Mouse (Mus musculus) brown adipose tissue, adult 24 weeks (tissue): Measurements from ENCODE around the gene Pde3b. TPM values are rescaled to one million over a fixed set of nuclear protein-coding genes. Genes with fewer than 3 reads are reported as not detected.
"Not testable (repeated sequence)": the region's sequence is repeated elsewhere in the genome, so short reads cannot be mapped to it uniquely, and the experiment has no call there.

Source experiments
- H3K27ac ChIP-seq: fragments of 200-500 bp; replicated peaks from 2 replicates; pipeline ENCODE4 v1.5.1; 2012; ENCODE audit warnings: low read depth, mild to moderate bottlenecking, low read length
- H3K4me1 ChIP-seq: fragments of 200-500 bp; 2 replicates; pipeline ENCODE4 v1.6.1; 2012; ENCODE audit warnings: low read length, mixed read lengths; ENCODE audit not compliant: control insufficient read depth, insufficient read depth, insufficient read length
- H3K4me3 ChIP-seq: fragments of 200-500 bp; 2 replicates; pipeline ENCODE4 v1.5.1; 2012; ENCODE audit warnings: low read depth, mild to moderate bottlenecking, low read length, moderate library complexity; ENCODE audit not compliant: insufficient read depth
- polyA plus RNA-seq: library from polyadenylated mRNA; stranded (reverse); fragments of >200 nt; gene quantifications from 2 replicates; pipeline ENCODE4 v1.2.4, GENCODE M21; 2012; ENCODE audit not compliant: missing spikeins, insufficient read depth, insufficient read length

The Pde3b gene
- polyA plus RNA-seq, 1 experiment = 120 TPM

DNA sequence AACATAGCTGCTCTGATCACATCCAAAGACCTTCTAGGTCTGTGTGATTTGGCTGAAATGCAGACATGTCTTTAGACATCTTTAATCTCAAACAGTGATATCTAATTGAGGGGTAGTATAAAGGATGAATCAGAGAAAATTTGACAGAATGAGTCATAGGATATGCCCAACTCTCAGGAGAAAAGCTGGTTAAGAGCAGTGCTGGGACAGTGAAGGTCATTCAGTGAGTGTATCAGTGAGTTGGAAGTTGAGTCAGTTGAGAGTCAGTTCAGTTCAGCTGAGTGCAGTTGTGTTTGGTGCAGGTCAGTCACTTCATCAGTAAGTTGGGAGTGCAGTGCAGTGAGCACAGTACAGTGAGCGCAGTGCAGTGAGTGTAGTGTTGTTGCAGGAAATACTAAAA lies 105.0 kb downstream of the Pde3b start:
- H3K4me1 ChIP-seq = no peaks in the 10 kb centered on the region
- no peak overlapping the region for H3K27ac ChIP-seq
- H3K4me3 ChIP-seq = no peak overlapping the region

DNA sequence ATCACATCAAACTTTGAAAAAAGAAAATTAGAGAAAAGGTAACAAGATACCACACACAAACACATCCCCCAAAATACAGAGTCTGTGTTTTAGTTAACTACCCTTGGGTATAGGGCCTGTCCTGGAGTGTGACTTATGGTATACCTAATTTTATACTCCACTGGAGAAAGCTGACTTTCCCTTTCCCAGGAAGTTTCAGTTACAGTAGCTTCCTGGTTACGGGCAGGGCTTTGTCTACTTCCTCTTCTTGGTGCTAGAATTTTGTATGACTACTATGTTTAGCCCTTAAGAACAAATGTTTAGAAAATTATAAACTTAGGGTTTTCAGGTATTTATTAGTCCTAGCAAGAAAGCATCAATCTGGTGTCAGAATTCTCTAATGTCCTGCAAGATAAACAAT lies 111.2 kb downstream of the Pde3b start:
- Histone ChIP-seq H3K4me1 (no peaks in the 10 kb centered on the region), H3K27ac (no peak overlapping the region), H3K4me3 (no peak overlapping the region)

- Histone ChIP-seq H3K27ac (no peak overlapping the region), H3K4me3 (no peak overlapping the region), H3K4me1 (no peaks in the 10 kb centered on the region)
Observed at GRCm38 (mm10) chr7:114536179-114536578, 121.1 kb downstream of the Pde3b start.

- Histone ChIP-seq H3K4me3 (peak within 1 kb of the TSS; percentile 68), H3K4me1 (no peaks in the 10 kb centered on the region), H3K27ac (peak within 1 kb of the TSS; percentile 27; the same call in 1 of the 2 replicates)
Observed at GRCm38 (mm10) chr7:114562531-114563241, 147.6 kb downstream of the Pde3b start, which contains the start of gene Cyp2r1. TSS of gene Cyp2r1 (minus strand) at chr7:114562972.

GRCm38 (mm10) chr7:114573866-114574265 lies 158.8 kb downstream of the Pde3b start:
- not testable (repeated sequence) for H3K27ac ChIP-seq, H3K4me1 ChIP-seq, H3K4me3 ChIP-seq

GRCm38 (mm10) chr7:114576931-114577330 lies 161.8 kb downstream of the Pde3b start:
- no peak overlapping the region for H3K4me3 ChIP-seq
- no peak overlapping the region for H3K27ac ChIP-seq
- H3K4me1 ChIP-seq = no peaks in the 10 kb centered on the region

DNA sequence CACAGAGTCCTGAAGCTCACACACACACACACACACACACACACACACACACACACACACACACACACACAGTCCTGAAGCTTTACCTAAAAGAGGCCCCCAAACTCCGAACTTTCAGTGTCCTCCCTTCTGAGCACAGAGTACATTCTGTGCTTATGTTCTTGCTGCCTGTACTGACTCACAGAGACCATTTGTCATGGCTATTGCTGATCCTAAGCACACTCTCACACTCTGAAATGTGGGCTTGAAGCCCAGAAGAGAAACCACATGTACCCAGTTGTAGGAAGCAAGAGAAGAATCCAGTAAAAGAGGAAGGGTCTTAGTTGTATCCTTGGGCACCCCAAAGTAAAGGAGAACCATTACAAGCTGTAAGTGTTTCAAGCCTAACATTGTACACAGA lies 162.6 kb downstream of the Pde3b start:
- H3K4me3 ChIP-seq = no peak overlapping the region
- no peak overlapping the region for H3K27ac ChIP-seq
- no peaks in the 10 kb centered on the region for H3K4me1 ChIP-seq

GRCm38 (mm10) chr7:114580426-114580825 lies 165.3 kb downstream of the Pde3b start:
- Histone ChIP-seq H3K4me1 (no peaks in the 10 kb centered on the region), H3K27ac (no peak overlapping the region), H3K4me3 (no peak overlapping the region)

GRCm38 (mm10) chr7:114581200-114581599 lies 166.1 kb downstream of the Pde3b start:
- no peak overlapping the region for H3K4me3 ChIP-seq
- H3K27ac ChIP-seq = no peak overlapping the region
- no peaks in the 10 kb centered on the region for H3K4me1 ChIP-seq

DNA sequence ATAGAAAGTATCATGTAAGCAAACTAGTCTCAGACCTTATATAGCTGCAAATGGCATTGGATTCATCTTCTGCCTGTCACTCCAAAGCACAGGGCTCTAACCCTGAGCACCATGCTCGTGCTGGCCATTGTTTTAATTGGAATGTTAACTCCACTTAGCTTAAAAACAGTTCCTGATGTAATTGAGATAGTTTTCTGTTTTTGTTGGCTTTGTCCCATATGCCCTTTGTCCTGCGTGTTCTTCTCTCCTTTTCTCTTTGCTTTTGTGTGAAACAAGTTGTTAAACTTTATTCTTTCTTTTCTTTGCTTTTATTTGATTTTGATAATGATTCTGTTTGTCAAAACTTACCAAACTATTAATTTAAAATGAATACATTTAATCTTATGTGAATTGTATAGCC lies 167.4 kb downstream of the Pde3b start:
- no peak overlapping the region for H3K4me3 ChIP-seq
- no peak overlapping the region for H3K27ac ChIP-seq
- no peaks in the 10 kb centered on the region for H3K4me1 ChIP-seq

Other genes with a start within 250 kb of the Pde3b start
- gene Copb1, start 160.6 kb upstream of the Pde3b start, polyA plus RNA-seq = 53.3 and 84.8 TPM in 2 replicates
- gene Psma1, start 139.2 kb upstream of the Pde3b start, polyA plus RNA-seq = 218 and 228 TPM in 2 replicates
- 1.4 and 2.3 TPM in 2 replicates for gene Cyp2r1, start 147.7 kb downstream of the Pde3b start, polyA plus RNA-seq
- 1.8 TPM in 1 of 2 replicates, not detected in the other for gene Calca, start 221.1 kb downstream of the Pde3b start, polyA plus RNA-seq